Mouse (Mus musculus) lung, adult 18-20 months (tissue): Measurements from ENCODE around the gene Rere.

Source experiments
- DNase-seq, 2 experiments: peaks; one replicate each; pipeline ENCODE4 v3.0.0; 2022; ENCODE audit warnings: mixed read lengths in 2 of 2

Gene Rere

GRCm38 (mm10) chr4:150281018-150281761, at the start of gene Rere:
TSS of gene Rere (plus strand) at chr4:150281646.
- DNase-seq = peak; percentile 97

- no peak for DNase-seq
Measured at GRCm38 (mm10) chr4:150231871-150232270, 49.6 kb upstream of the Rere start.

- no peak for DNase-seq
Measured at GRCm38 (mm10) chr4:150234599-150235327, 46.7 kb upstream of the Rere start.

- DNase-seq = no peak
Measured at GRCm38 (mm10) chr4:150235585-150235984, 45.9 kb upstream of the Rere start.

GRCm38 (mm10) chr4:150236031-150236430, 45.4 kb upstream of the Rere start:
- DNase-seq = no peak

- DNase-seq = peak; percentile 93 to 95
Measured at GRCm38 (mm10) chr4:150236521-150237481, 44.6 kb upstream of the Rere start, which contains the start of gene Eno1. TSS of gene Eno1 (plus strand) at chr4:150236721.

GRCm38 (mm10) chr4:150237636-150238361, 43.6 kb upstream of the Rere start:
- peak; percentile 32 to 37 for DNase-seq

- DNase-seq = no peak
Measured at GRCm38 (mm10) chr4:150238433-150239086, 42.9 kb upstream of the Rere start.

GRCm38 (mm10) chr4:150239087-150239480, 42.4 kb upstream of the Rere start:
- no peak for DNase-seq

GRCm38 (mm10) chr4:150239503-150239902, 41.9 kb upstream of the Rere start:
- DNase-seq = no peak

- DNase-seq = peak; percentile 65 to 84
Measured at GRCm38 (mm10) chr4:150239951-150240368, 41.5 kb upstream of the Rere start.

GRCm38 (mm10) chr4:150240381-150240886, 41.0 kb upstream of the Rere start:
- DNase-seq = no peak

GRCm38 (mm10) chr4:150241708-150242107, 39.7 kb upstream of the Rere start:
- no peak for DNase-seq

- DNase-seq = no peak
Measured at GRCm38 (mm10) chr4:150242745-150243144, 38.7 kb upstream of the Rere start.

- DNase-seq = no peak
Measured at GRCm38 (mm10) chr4:150245876-150246275, 35.6 kb upstream of the Rere start.

- peak; percentile 49 to 68 for DNase-seq
Measured at GRCm38 (mm10) chr4:150248009-150248408, 33.4 kb upstream of the Rere start.

- DNase-seq = no peak
Measured at GRCm38 (mm10) chr4:150248917-150249316, 32.5 kb upstream of the Rere start.

GRCm38 (mm10) chr4:150249731-150250270, 31.6 kb upstream of the Rere start:
- no peak for DNase-seq

GRCm38 (mm10) chr4:150250549-150251422, 30.7 kb upstream of the Rere start:
- DNase-seq = no peak

- DNase-seq = no peak
Measured at GRCm38 (mm10) chr4:150254416-150254815, 27.0 kb upstream of the Rere start.
